Mouse (Mus musculus): ENCODE results near the gene Cryl1. TPM values are rescaled to one million over a fixed set of nuclear protein-coding genes. Genes with fewer than 3 reads are reported as not detected.

Cryl1 gene
- total and polyA plus RNA-seq, 2 experiments from 2014 or later = 11.5 to 19.2 TPM

- TF ChIP-seq CTCF (IDR thresholded peaks at IDR 0.05; ENCODE audit: low read depth) = no peak
- Histone ChIP-seq H3K4me1 (ENCODE audit: insufficient read depth) (no peaks in the 10 kb centered on the region), H3K9me3 (ENCODE audit: low read length) (no peaks in the 10 kb centered on the region), H3K27me3 (ENCODE audit: insufficient read depth, low read length) (no peaks in the 10 kb centered on the region), H3K27ac (ENCODE audit: low read depth, low read length) (no peak overlapping the region), H3K4me2 (ENCODE audit: low read depth) (no peak overlapping the region), H3K9ac (no peak overlapping the region), H3K4me3 (ENCODE audit: low read depth, low read length) (no peak overlapping the region), H3K36me3 (ENCODE audit: insufficient read depth) (no peaks in the 10 kb centered on the region)
- ATAC-seq (no peak), DNase-seq (no peak)
- 80% methylated on average over 7 of the region's 7 CpGs for WGBS
Measured at GRCm38 (mm10) chr14:57291399-57291942, 106.9 kb downstream of the Cryl1 start.

- Histone ChIP-seq H3K4me2 (ENCODE audit: low read depth) (no peak overlapping the region), H3K27me3 (ENCODE audit: insufficient read depth, low read length) (no peaks in the 10 kb centered on the region), H3K4me1 (ENCODE audit: insufficient read depth) (no peaks in the 10 kb centered on the region), H3K4me3 (ENCODE audit: low read depth, low read length) (no peak overlapping the region), H3K36me3 (ENCODE audit: insufficient read depth) (no peaks in the 10 kb centered on the region), H3K9me3 (ENCODE audit: low read length) (no peaks in the 10 kb centered on the region), H3K9ac (no peak overlapping the region), H3K27ac (ENCODE audit: low read depth, low read length) (no peak overlapping the region)
- ATAC-seq (peak; percentile 43), DNase-seq (peak; percentile 5)
- no peak for TF ChIP-seq CTCF (IDR thresholded peaks at IDR 0.05; ENCODE audit: low read depth)
- WGBS = 16% methylated on average over 9 of the region's 9 CpGs
Measured at GRCm38 (mm10) chr14:57289105-57289504, 109.2 kb downstream of the Cryl1 start.

- H3K4me2 ChIP-seq (ENCODE audit: low read depth) = no peak overlapping the region
- H3K27me3 ChIP-seq (ENCODE audit: insufficient read depth, low read length) = no peaks in the 10 kb centered on the region
- no peak overlapping the region for H3K27ac ChIP-seq (ENCODE audit: low read depth, low read length)
- DNase-seq (no peak), ATAC-seq (no peak)
- WGBS = 56% methylated on average over 5 of the region's 5 CpGs
- no peak overlapping the region for H3K4me3 ChIP-seq (ENCODE audit: low read depth, low read length)
- H3K36me3 ChIP-seq (ENCODE audit: insufficient read depth) = no peaks in the 10 kb centered on the region
- H3K4me1 ChIP-seq (ENCODE audit: insufficient read depth) = no peaks in the 10 kb centered on the region
- no peak overlapping the region for H3K9ac ChIP-seq
- no peak for TF ChIP-seq CTCF (IDR thresholded peaks at IDR 0.05; ENCODE audit: low read depth)
- no peaks in the 10 kb centered on the region for H3K9me3 ChIP-seq (ENCODE audit: low read length)
Measured at GRCm38 (mm10) chr14:57283816-57284215, 114.5 kb downstream of the Cryl1 start.

GRCm38 (mm10) chr14:57282591-57282990 lies 115.7 kb downstream of the Cryl1 start:
- Histone ChIP-seq H3K9me3 (ENCODE audit: low read length) (no peaks in the 10 kb centered on the region), H3K9ac (no peak overlapping the region), H3K36me3 (ENCODE audit: insufficient read depth) (no peaks in the 10 kb centered on the region), H3K4me2 (ENCODE audit: low read depth) (no peak overlapping the region), H3K4me1 (ENCODE audit: insufficient read depth) (no peaks in the 10 kb centered on the region), H3K27me3 (ENCODE audit: insufficient read depth, low read length) (no peaks in the 10 kb centered on the region), H3K4me3 (ENCODE audit: low read depth, low read length) (no peak overlapping the region), H3K27ac (ENCODE audit: low read depth, low read length) (no peak overlapping the region)
- ATAC-seq = no peak
- WGBS = 41% methylated on average over 2 of the region's 2 CpGs
- DNase-seq = no peak
- no peak for TF ChIP-seq CTCF (IDR thresholded peaks at IDR 0.05; ENCODE audit: low read depth)

- WGBS = 86% methylated on average over 3 of the region's 3 CpGs
- no peak for ATAC-seq
Measured at GRCm38 (mm10) chr14:57280835-57281234, 117.5 kb downstream of the Cryl1 start.

GRCm38 (mm10) chr14:57276481-57277012 lies 121.8 kb downstream of the Cryl1 start:
- no peak overlapping the region for H3K27ac ChIP-seq (ENCODE audit: low read depth, low read length)
- no peak overlapping the region for H3K4me3 ChIP-seq (ENCODE audit: low read depth, low read length)
- H3K4me2 ChIP-seq (ENCODE audit: low read depth) = no peak overlapping the region
- WGBS = 91% methylated on average over 7 of the region's 7 CpGs
- H3K36me3 ChIP-seq (ENCODE audit: insufficient read depth) = no peaks in the 10 kb centered on the region
- no peaks in the 10 kb centered on the region for H3K27me3 ChIP-seq (ENCODE audit: insufficient read depth, low read length)
- no peak overlapping the region for H3K9ac ChIP-seq
- H3K9me3 ChIP-seq (ENCODE audit: low read length) = no peaks in the 10 kb centered on the region
- no peak for TF ChIP-seq CTCF (IDR thresholded peaks at IDR 0.05; ENCODE audit: low read depth)
- no peaks in the 10 kb centered on the region for H3K4me1 ChIP-seq (ENCODE audit: insufficient read depth)
- DNase-seq = no peak
- ATAC-seq = no peak

More at GRCm38 (mm10) chr14:57280835-57281234, 117.5 kb downstream of the Cryl1 start:
- H3K36me3 ChIP-seq (ENCODE audit: insufficient read depth) = no peaks in the 10 kb centered on the region
- H3K9ac ChIP-seq = no peak overlapping the region
- no peak for DNase-seq
- no peak for TF ChIP-seq CTCF (IDR thresholded peaks at IDR 0.05; ENCODE audit: low read depth)
- H3K27ac ChIP-seq (ENCODE audit: low read depth, low read length) = no peak overlapping the region
- no peaks in the 10 kb centered on the region for H3K9me3 ChIP-seq (ENCODE audit: low read length)
- no peaks in the 10 kb centered on the region for H3K27me3 ChIP-seq (ENCODE audit: insufficient read depth, low read length)
- H3K4me2 ChIP-seq (ENCODE audit: low read depth) = no peak overlapping the region
- H3K4me1 ChIP-seq (ENCODE audit: insufficient read depth) = no peaks in the 10 kb centered on the region
- H3K4me3 ChIP-seq (ENCODE audit: low read depth, low read length) = no peak overlapping the region

GRCm38 (mm10) chr14:57272341-57272740 lies 126.0 kb downstream of the Cryl1 start:
- DNase-seq (no peak), ATAC-seq (no peak)
- 64% methylated on average over 1 of the region's 1 CpGs for WGBS
- no peak overlapping the region for H3K4me2 ChIP-seq (ENCODE audit: low read depth)
- no peak overlapping the region for H3K4me3 ChIP-seq (ENCODE audit: low read depth, low read length)
- no peak for TF ChIP-seq CTCF (IDR thresholded peaks at IDR 0.05; ENCODE audit: low read depth)
- no peak overlapping the region for H3K9ac ChIP-seq
- H3K27ac ChIP-seq (ENCODE audit: low read depth, low read length) = no peak overlapping the region
- H3K36me3 ChIP-seq (ENCODE audit: insufficient read depth) = no peaks in the 10 kb centered on the region
- H3K27me3 ChIP-seq (ENCODE audit: insufficient read depth, low read length) = no peaks in the 10 kb centered on the region
- no peaks in the 10 kb centered on the region for H3K4me1 ChIP-seq (ENCODE audit: insufficient read depth)
- H3K9me3 ChIP-seq (ENCODE audit: low read length) = no peaks in the 10 kb centered on the region

Measured in forebrain, postnatal 0 days (tissue).